Mouse (Mus musculus) left cerebral cortex, adult 2 months (tissue): Measurements from ENCODE around the gene Rnf149. TPM values are rescaled to one million over a fixed set of nuclear protein-coding genes. Genes with fewer than 3 reads are reported as not detected.

Experiments
- DNase-seq, 2 experiments: peaks; one replicate each; pipeline ENCODE4 v3.0.0; 2021 to 2022; ENCODE audit warnings: low spot score in 2 of 2, mixed read lengths in 1 of 2; ENCODE audit errors: extremely low spot score in 1 of 2
- H3K27ac ChIP-seq: fragments of 200-600 bp; 2 replicates; pipeline ENCODE4 v1.8.1; 2022
- H3K4me3 ChIP-seq: fragments of 200-600 bp; 2 replicates; pipeline ENCODE4 v1.8.1; 2022
- CTCF ChIP-seq: fragments of 200-600 bp; IDR thresholded peaks from 2 replicates; pipeline ENCODE4 v1.8.1; 2022; ENCODE audit warnings: antibody characterized with exemption, mild to moderate bottlenecking, moderate library complexity
- intact Hi-C: fragments of 180-260 bp; cut with DNase I; formaldehyde crosslinking; loops from one replicate; pipeline ENCODE4 v1.15.1; 2025
- total RNA-seq, 2 experiments: library from RNA; stranded (reverse); gene quantifications; 2 replicates each; pipeline ENCODE4 v1.2.3; 2021

The Rnf149 gene
- total RNA-seq, 2 experiments from 2014 or later, result 30.8 to 30.9 TPM

DNA sequence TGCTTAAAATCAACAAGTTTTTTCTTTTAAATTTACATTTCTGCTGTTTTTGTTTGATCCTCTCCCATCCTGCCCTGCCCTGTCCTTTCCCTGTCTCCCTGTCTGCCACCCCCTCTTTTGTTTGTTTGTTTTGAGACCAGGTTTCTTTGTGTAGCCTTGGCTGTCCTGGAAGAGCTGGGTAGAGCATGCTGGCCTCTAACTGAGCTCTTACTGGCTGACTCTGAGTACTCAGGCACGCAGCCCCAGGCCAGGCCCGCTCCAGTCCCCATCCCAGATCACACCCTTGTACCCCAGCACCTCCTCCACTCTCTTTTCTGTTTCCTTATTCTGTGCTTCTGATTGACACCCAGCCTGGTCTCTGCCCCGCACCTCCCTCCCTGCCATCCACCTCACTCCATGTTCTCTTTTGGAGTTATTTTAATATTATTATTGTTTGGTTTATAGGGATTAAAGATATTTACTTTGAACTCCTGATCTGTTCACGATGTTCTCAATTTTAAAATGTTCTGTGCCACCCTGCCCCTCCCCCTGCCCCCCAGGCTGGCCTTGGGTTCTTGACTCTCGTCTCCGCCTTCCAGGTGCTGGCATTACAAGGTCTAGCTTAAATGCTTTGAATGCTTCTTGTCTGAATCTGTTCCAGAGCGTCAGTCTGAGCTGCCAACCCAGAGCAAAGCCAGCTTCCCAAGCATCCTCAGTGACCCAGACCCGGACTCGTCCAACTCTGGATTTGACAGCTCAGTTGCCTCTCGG is 39.4 kb downstream of the Rnf149 start:
- H3K4me3 ChIP-seq, result no peak overlapping the region
- DNase-seq, result no peak
- intact Hi-C loops, result loop anchor here (5.0 to 10.0 kb wide), 2 partner anchors 114 to 343 kb away; partner anchors contain the start of genes Creg2 and Npas2
- H3K27ac ChIP-seq, result no peak overlapping the region
- TF ChIP-seq CTCF, result no peak

DNA sequence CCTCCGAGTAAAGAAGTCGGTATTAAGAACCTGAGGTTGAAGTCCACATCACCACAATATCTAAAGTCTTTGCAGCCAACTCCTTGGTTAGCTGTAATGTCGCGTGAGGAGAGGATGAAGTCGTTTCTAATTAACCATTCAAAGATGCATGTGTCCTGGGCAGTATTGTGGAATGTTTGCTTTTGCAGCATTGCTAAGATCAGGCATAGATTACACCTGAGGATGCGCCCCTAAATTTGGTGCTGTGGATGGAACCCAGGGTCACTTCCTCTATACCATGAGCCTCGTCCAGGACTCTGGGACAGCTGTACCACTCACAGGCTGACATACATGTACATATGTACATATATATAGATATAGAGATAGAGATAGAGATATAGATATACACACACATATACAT is 40.5 kb downstream of the Rnf149 start:
- intact Hi-C loops, result loop anchor here (5.0 to 10.0 kb wide), 2 partner anchors 116 to 342 kb away; partner anchors contain the start of genes Creg2 and Npas2
- TF ChIP-seq CTCF, result no peak
- no peak for DNase-seq
- Histone ChIP-seq H3K27ac (no peak overlapping the region), H3K4me3 (peak overlapping the region; percentile 73)

DNA sequence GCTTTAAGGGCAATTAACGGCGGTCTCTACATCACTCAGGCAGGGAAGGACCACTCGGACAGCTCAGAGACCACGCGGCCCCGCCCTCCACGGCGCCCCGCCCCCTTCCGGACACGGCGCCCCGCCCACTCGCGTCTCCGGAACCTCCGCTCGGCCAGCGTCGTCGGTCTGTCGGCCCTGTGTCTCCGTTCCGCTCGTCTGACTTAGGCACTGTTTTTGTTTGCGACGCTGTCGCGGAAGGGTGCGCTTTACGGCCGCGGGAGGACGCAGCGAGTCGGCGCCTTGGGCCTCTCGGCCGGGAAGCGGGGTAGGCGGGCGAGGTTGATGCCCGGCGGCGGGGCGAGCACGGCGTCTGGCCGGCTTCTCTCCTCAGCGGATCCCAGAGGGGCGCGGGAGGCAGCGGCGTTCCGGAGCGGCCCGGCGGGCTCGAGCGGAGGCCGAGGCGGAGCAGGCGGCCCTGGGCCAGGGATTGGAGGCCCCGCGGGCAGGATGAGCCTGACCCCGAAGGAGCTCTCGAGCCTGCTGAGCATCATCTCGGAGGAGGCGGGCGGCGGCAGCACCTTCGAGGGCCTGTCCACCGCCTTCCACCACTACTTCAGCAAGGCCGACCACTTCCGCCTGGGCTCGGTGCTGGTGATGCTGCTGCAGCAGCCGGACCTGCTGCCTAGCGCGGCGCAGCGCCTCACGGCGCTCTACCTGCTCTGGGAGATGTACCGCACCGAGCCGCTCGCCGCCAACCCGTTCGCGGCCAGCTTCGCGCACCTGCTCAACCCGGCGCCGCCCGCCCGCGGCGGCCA is 41.5 kb downstream of the Rnf149 start:
- no peak for TF ChIP-seq CTCF
- Histone ChIP-seq H3K4me3 (peak overlapping the region; percentile 73), H3K27ac (peak overlapping the region; percentile 89)
- intact Hi-C loops, result loop anchor here (5.0 to 10.0 kb wide), 2 partner anchors 117 to 341 kb away; partner anchors contain the start of genes Creg2 and Npas2
- DNase-seq, result peak; percentile 99

DNA sequence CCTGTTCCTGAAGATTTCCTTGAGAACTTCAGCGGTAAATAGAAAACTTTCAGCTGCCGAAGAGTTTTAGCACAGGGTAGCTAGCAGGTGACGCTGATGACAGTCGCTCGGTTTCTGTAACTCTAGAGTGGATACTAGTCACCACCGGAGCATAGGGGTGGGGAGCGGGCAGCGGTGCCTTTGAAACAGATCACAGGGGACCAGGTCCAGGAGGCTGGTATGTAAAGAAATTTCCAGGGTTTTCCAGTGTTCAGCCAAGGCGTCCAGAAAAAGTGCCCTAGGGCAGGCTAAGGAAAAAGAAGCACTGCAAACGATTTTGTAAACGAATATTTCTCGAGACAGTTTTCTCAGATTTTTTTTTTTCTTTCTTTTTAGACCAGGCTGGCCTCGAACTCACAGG is 42.4 kb downstream of the Rnf149 start, which contains the start of gene Cnot11:
Cnot11 (plus strand) TSS at position 162 of the 400 bp plus-strand sequence.
- no peak for DNase-seq
- intact Hi-C loops, result loop anchor here (5.0 to 10.0 kb wide), 2 partner anchors 117 to 340 kb away; partner anchors contain the start of genes Creg2 and Npas2
- TF ChIP-seq CTCF, result no peak
- Histone ChIP-seq H3K4me3 (peak within 1 kb of the TSS; percentile 73), H3K27ac (peak within 1 kb of the TSS; percentile 89)

DNA sequence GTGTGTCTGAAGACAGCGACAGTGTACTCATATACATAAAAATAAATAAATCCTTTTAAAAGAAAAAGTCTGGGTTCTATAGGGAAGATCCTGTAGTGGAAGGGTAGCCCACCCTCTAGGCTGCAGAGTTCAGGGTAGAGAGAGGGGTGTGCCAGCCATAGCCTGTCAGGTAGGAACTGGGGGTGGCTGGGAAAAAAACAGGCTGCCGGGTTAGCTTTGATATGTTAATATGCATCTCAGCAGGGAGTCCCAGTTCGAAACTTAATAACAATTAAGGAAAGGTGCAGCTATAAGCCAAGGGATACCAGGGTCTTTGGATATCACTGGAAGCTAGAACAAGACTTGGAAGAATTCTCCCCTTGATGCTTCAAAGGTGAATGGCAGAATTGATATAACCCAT is 43.3 kb downstream of the Rnf149 start:
- Histone ChIP-seq H3K27ac (no peak overlapping the region), H3K4me3 (no peak overlapping the region)
- no peak for DNase-seq
- no peak for TF ChIP-seq CTCF
- intact Hi-C loops, result loop anchor here (10.0 kb wide), 1 partner anchor 339 kb away; the partner anchor contains the start of gene Npas2

DNA sequence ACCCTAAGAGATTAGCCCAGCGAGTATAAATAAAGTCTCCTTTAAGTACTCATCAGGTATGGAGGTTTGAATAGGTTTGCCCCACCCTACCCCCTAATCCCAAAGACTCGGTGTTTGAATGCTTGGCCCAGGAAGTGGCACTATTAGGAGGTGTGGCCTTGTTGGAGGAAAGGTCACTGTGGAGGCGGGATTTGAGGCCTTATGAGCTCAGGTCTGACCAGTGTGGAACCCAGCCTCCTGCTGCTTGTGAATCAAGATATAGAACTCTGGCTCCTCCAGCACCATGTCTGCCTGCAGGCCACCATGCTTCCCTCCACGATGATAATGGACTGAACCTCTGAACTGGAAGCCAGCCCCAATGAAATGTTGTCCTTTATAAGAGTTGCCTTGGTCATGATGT is 46.2 kb downstream of the Rnf149 start:
- Histone ChIP-seq H3K4me3 (no peak overlapping the region), H3K27ac (no peak overlapping the region)
- intact Hi-C loops, result loop anchor here (2.0 to 10.0 kb wide), 2 partner anchors 336 to 530 kb away; partner anchors contain the start of gene Npas2
- no peak for DNase-seq
- TF ChIP-seq CTCF, result no peak

DNA sequence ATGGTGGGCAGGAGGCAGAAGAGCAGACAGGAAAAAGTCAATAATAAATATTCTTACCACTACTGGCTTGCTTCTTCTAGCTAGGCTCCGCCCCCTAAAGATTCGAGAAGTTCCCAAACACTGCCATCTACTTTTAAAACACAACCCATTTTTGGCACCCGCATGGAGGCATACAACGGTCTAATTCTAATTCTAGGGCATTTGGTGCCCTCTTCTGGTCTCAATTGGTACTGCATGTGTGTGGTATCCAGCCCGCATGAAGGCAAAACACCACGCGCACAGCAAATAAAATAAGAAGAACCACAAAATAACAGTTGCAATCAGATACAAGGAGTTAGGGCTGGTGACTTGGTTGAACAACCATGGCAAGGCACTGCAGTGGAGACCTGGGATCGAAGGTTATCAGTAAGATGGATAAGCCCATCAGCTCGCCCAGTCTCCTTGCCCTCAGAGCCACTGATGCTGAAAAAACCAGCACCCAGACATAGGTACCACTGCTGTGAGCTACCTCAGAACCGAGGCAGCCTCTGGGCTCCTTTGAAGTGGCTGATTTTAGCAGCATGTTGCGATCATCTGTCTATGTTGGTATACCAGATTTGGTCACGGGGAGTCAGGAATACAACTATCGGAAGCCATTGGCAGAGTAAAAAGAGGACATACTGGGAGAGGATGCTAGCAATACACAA is 46.8 kb downstream of the Rnf149 start:
- peak; percentile 77 to 83 for DNase-seq
- no peak overlapping the region for H3K27ac ChIP-seq
- intact Hi-C loops, result loop anchor here (2.0 to 10.0 kb wide), 2 partner anchors 336 to 530 kb away; partner anchors contain the start of gene Npas2
- H3K4me3 ChIP-seq, result no peak overlapping the region
- TF ChIP-seq CTCF, result peak; percentile 94

DNA sequence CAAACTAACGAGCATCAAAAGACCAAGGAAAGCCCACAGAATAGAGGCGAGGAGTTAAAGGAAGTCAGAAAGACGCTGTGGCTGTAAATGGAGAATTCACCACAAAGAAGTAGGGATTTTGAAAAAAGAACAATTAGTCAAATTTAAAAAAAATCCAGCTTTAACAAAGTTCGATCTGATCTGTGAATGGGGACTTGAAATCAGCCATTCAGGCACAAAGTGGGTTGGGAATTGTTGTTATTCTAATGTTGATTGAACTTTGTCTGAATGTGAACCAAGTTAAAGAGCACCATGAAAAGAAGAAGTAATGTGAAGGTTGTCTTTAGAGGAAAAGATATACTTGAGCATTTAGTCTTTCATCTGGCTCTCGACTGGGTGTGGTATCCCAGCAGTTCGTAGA is 48.9 kb downstream of the Rnf149 start:
- Histone ChIP-seq H3K4me3 (no peak overlapping the region), H3K27ac (no peak overlapping the region)
- intact Hi-C loops, result loop anchor here (10.0 kb wide), 1 partner anchor 304 kb away; no protein-coding TSS in a partner anchor
- no peak for DNase-seq
- TF ChIP-seq CTCF, result no peak

DNA sequence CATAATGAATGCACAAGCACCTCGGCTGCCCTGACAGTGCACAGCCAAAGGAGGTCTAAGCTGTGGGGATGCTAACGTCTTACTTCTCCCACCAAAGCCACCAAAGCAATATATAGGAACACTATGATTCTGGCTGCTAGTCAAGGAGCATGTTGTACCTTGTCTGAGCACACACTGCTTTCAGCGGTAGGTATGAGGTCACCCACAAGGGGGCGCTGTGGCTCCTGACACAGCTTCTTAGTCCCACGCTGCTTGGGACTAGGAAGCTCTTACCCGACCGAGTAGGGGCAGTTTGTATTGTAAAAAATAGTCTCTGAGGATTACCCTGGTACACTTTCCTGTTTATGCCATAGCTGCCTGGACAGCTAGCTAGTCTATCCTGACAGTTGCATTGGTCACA is 49.8 kb downstream of the Rnf149 start:
- peak; percentile 91 for TF ChIP-seq CTCF
- intact Hi-C loops, result loop anchor here (10.0 kb wide), 1 partner anchor 303 kb away; no protein-coding TSS in a partner anchor
- no peak overlapping the region for H3K27ac ChIP-seq

DNA sequence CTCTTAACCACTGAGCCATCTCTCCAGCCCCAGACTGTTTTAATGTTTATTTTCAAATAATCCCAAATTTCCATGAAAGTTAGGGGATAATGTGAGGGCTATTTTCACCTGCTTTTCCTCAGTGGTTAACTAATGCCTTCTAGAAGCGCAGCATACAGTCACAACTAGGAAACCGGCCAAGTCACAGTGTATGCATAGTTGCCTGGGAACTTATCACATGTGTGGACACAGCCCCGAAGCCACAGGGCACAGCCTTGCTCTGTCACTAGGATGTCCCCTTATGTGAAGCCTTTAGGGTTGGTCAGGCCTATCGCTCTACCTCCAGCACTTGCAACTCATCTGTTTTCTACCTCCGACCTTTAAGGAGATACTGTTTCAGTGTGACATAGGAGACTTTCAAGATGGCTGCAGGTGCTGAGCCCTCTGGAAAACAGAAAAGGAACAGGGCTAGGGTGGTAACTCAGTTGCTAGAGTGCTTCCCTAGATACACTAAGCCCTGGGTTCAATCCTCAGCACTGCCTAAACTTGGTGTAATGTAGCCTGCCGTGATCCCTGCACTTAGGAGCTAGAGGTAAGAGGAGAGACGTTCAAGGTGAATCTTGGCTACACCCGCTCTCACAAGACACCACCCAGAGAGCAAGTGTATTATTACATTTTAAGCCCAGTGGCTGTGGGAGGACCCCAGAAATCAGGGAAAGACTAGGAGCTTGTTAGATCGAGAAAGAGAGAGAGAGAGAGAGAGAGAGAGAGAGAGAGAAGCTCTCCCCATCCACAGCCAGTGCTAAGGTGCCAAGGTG is 50.6 kb downstream of the Rnf149 start:
- intact Hi-C loops, result loop anchor here (10.0 kb wide), 1 partner anchor 302 kb away; no protein-coding TSS in a partner anchor
- TF ChIP-seq CTCF, result no peak
- no peak overlapping the region for H3K27ac ChIP-seq
- no peak for DNase-seq
- H3K4me3 ChIP-seq, result no peak overlapping the region

More for the DNA sequence above, 49.8 kb downstream of the Rnf149 start:
- peak; percentile 63 to 69 for DNase-seq
- no peak overlapping the region for H3K4me3 ChIP-seq
